In the genomic region with DNA sequence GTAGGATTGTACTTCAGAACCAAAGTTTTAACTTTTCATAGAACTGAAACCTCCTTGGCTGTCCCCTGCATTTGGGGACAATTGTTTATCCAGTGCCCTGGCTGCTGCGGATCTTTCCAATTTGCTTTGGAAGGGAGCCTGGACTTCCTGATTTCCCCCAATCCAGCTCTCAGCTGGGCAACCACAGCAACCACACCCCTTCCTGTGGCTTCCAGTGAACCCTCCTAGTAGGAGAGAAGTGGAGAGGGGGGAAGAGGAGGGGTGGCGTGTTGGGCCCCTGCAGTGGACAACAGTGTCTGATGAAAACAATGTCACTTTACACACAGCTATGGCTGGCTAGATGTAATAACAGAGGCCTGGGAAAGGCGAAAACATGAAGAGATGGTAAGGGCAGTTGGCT, we compare ENCODE assay signal across 8 mouse cellular contexts.
DNase-seq lines count a peak whose midpoint lies in the region; ATAC-seq lines count a peak whose summit lies in the region.

No protein-coding gene starts in this region.

- no peaks in the 10 kb centered on the region for H3K9me3 ChIP-seq in forebrain, embryonic 12.5 days
- no peaks in the 10 kb centered on the region for H3K9me3 ChIP-seq in forebrain, embryonic 16.5 days (ENCODE audit: control insufficient read depth, low read length)
- H3K9me3 ChIP-seq in hindbrain, embryonic 16.5 days (ENCODE audit: control insufficient read depth, low read length): no peaks in the 10 kb centered on the region
- H3K9me3 ChIP-seq in liver, embryonic 11.5 days (ENCODE audit: control insufficient read depth, low read length): no peaks in the 10 kb centered on the region
- no peaks in the 10 kb centered on the region for H3K9me3 ChIP-seq in neural tube, embryonic 14.5 days (ENCODE audit: control insufficient read depth, low read length)

- H3K27me3 ChIP-seq in forebrain, embryonic 12.5 days: no peaks in the 10 kb centered on the region
- H3K27me3 ChIP-seq in forebrain, embryonic 16.5 days (replicated peaks; ENCODE audit: control insufficient read depth, insufficient read depth, low read length): no peaks in the 10 kb centered on the region
- no peaks in the 10 kb centered on the region for H3K27me3 ChIP-seq in hindbrain, embryonic 16.5 days (replicated peaks; ENCODE audit: control insufficient read depth, insufficient read depth, low read length)
- H3K27me3 ChIP-seq in liver, embryonic 11.5 days (replicated peaks; ENCODE audit: control insufficient read depth, insufficient read depth, low read length): no peaks in the 10 kb centered on the region
- no peaks in the 10 kb centered on the region for H3K27me3 ChIP-seq in neural tube, embryonic 14.5 days (ENCODE audit: control insufficient read depth, insufficient read depth, low read length)

- 59% methylated on average over 3 of the region's 3 CpGs for WGBS in forebrain, embryonic 12.5 days
- WGBS in forebrain, embryonic 16.5 days: 48% methylated on average over 3 of the region's 3 CpGs
- WGBS in hindbrain, embryonic 16.5 days: 32% methylated on average over 3 of the region's 3 CpGs
- 22% methylated on average over 3 of the region's 3 CpGs for WGBS in liver, embryonic 11.5 days
- 48% methylated on average over 3 of the region's 3 CpGs for WGBS in neural tube, embryonic 14.5 days

- no peak overlapping the region for H3K4me2 ChIP-seq in forebrain, embryonic 12.5 days
- H3K4me2 ChIP-seq in forebrain, embryonic 16.5 days (ENCODE audit: low read length): no peak overlapping the region
- H3K4me2 ChIP-seq in hindbrain, embryonic 16.5 days (ENCODE audit: low read length): no peak overlapping the region
- peak overlapping the region; percentile 38 for H3K4me2 ChIP-seq in liver, embryonic 11.5 days
- H3K4me2 ChIP-seq in neural tube, embryonic 14.5 days (ENCODE audit: low read depth, low read length): no peak overlapping the region

- no peaks in the 10 kb centered on the region for H3K36me3 ChIP-seq in forebrain, embryonic 12.5 days (replicated peaks)
- no peaks in the 10 kb centered on the region for H3K36me3 ChIP-seq in forebrain, embryonic 16.5 days (ENCODE audit: control insufficient read depth, insufficient read depth)
- H3K36me3 ChIP-seq in hindbrain, embryonic 16.5 days (ENCODE audit: control insufficient read depth, insufficient read depth, low read length): no peaks in the 10 kb centered on the region
- no peaks in the 10 kb centered on the region for H3K36me3 ChIP-seq in liver, embryonic 11.5 days (ENCODE audit: control insufficient read depth, insufficient read depth, low read length)
- no peaks in the 10 kb centered on the region for H3K36me3 ChIP-seq in neural tube, embryonic 14.5 days (ENCODE audit: control insufficient read depth, insufficient read depth, low read length)

- no peak overlapping the region for H3K4me3 ChIP-seq in forebrain, embryonic 12.5 days (replicated peaks)
- H3K4me3 ChIP-seq in forebrain, embryonic 16.5 days (replicated peaks; ENCODE audit: low read length): no peak overlapping the region
- H3K4me3 ChIP-seq in hindbrain, embryonic 16.5 days (ENCODE audit: low read length): no peak overlapping the region
- no peak overlapping the region for H3K4me3 ChIP-seq in liver, embryonic 11.5 days (ENCODE audit: low read depth, low read length)
- no peak overlapping the region for H3K4me3 ChIP-seq in neural tube, embryonic 14.5 days (ENCODE audit: low read depth, low read length)

- H3K4me1 ChIP-seq in forebrain, embryonic 12.5 days: peaks cover 16% of the 10 kb centered on the region
- peaks cover 31% of the 10 kb centered on the region for H3K4me1 ChIP-seq in forebrain, embryonic 16.5 days (replicated peaks; ENCODE audit: control insufficient read depth, insufficient read depth, low read length)
- H3K4me1 ChIP-seq in hindbrain, embryonic 16.5 days (ENCODE audit: control insufficient read depth, insufficient read depth, low read depth, low read length): peaks cover 12% of the 10 kb centered on the region
- H3K4me1 ChIP-seq in liver, embryonic 11.5 days (replicated peaks; ENCODE audit: control insufficient read depth, insufficient read depth, low read length): peaks cover 37% of the 10 kb centered on the region
- peaks cover 7% of the 10 kb centered on the region; the same call in 1 of the 2 replicates for H3K4me1 ChIP-seq in neural tube, embryonic 14.5 days (ENCODE audit: control insufficient read depth, insufficient read depth, low read length)

- 0 out of 2 replicates have a peak overlapping the region, but pooled peaks have one; percentile 61 for H3K27ac ChIP-seq in forebrain, embryonic 12.5 days
- no peak overlapping the region for H3K27ac ChIP-seq in forebrain, embryonic 16.5 days (ENCODE audit: low read length)
- peak overlapping the region; percentile 62 for H3K27ac ChIP-seq in hindbrain, embryonic 16.5 days (ENCODE audit: low read depth, low read length)
- peak overlapping the region; percentile 59 for H3K27ac ChIP-seq in liver, embryonic 11.5 days (ENCODE audit: low read depth, low read length)
- peak overlapping the region; percentile 0; the same call in 1 of the 2 replicates for H3K27ac ChIP-seq in neural tube, embryonic 14.5 days (ENCODE audit: low read depth, low read length)

- peak; percentile 52 for DNase-seq in fibroblast of lung, adult 2 months (ENCODE audit: low read depth)
- no peak for DNase-seq in liver, embryonic 11.5 days (ENCODE audit: low spot score)
- no peak for DNase-seq in thymus, adult 18-20 months
- DNase-seq in layer of hippocampus, adult 18-20 months (ENCODE audit: low spot score in 2 of 2): no peak

- no peak overlapping the region for H3K9ac ChIP-seq in forebrain, embryonic 12.5 days
- no peak overlapping the region for H3K9ac ChIP-seq in forebrain, embryonic 16.5 days (replicated peaks; ENCODE audit: low read depth, low read length)
- no peak overlapping the region for H3K9ac ChIP-seq in hindbrain, embryonic 16.5 days (ENCODE audit: low read depth, low read length)
- no peak overlapping the region for H3K9ac ChIP-seq in liver, embryonic 11.5 days (ENCODE audit: low read depth, low read length)
- no peak overlapping the region for H3K9ac ChIP-seq in neural tube, embryonic 14.5 days (replicated peaks; ENCODE audit: low read depth, low read length)

- ATAC-seq in forebrain, embryonic 12.5 days (ENCODE audit: low FRiP score): no peak
- no peak for ATAC-seq in forebrain, embryonic 16.5 days
- peak; percentile 47 for ATAC-seq in hindbrain, embryonic 16.5 days
- ATAC-seq in liver, embryonic 11.5 days (replicated peaks; ENCODE audit: low FRiP score): 0 out of 2 replicates have a peak, but pooled peaks have one; percentile 24
- ATAC-seq in neural tube, embryonic 14.5 days (ENCODE audit: low read depth): no peak

Comparison
In these comparisons a context has a peak if more than half of its experiments do, and no peak if none do; other contexts are left out.
1. ATAC-seq: peak in hindbrain, embryonic 16.5 days (single experiment) and liver, embryonic 11.5 days (single experiment); none in forebrain, embryonic 12.5 days (single experiment), forebrain, embryonic 16.5 days (single experiment) and neural tube, embryonic 14.5 days (single experiment).